Mouse (Mus musculus) brain, embryonic 14.5 days (tissue): ENCODE measurements at regions not wholly inside any gene's neighbourhood (a gene's known extent, or its start where the extent isn't known, plus 50 kb on each side); places are given as distances from the start of the nearest gene placed in this dataset.

Experiments
- CTCF ChIP-seq: fragments of 200-500 bp; IDR thresholded peaks from 2 replicates; pipeline ENCODE4 v1.5.1; 2012; ENCODE audit warnings: inconsistent platforms, mild to moderate bottlenecking, moderate library complexity, borderline replicate concordance; ENCODE audit not compliant: insufficient read depth, insufficient read length; ENCODE audit errors: extremely low read depth
- POLR2A ChIP-seq: fragments of 200-500 bp; IDR thresholded peaks from 2 replicates; pipeline ENCODE4 v1.6.1; 2012; ENCODE audit warnings: mild to moderate bottlenecking, inconsistent platforms, borderline replicate concordance; ENCODE audit not compliant: poor library complexity, insufficient read depth, insufficient read length, severe bottlenecking; ENCODE audit errors: extremely low read depth

DNA sequence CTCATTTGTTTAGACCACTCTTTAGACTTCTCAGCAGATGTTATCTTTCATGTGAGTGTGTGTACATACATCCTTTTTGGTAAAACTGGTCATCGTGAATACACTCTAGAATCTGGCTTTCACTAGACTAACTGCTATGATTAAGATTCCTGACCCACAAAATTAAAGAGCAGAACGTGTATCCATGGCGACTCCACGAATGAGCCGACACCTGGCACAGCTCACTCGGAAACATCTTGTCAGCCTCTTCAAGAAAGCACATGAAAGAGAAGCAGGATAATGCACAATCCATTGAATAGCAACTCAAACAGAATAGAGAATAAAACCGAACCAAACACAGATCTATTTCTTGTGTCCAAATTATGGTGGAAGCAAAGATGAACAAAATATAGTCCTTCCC, 73.1 kb upstream of the Gnai1 start:
- TF ChIP-seq CTCF, result no peak
- TF ChIP-seq POLR2A, result no peak
